Mouse (Mus musculus) urinary bladder, postnatal 14 days (tissue): Measurements from ENCODE around the gene Coq8a.

Source experiments
- DNase-seq: peaks from one replicate; pipeline ENCODE4 v3.0.0; 2021; ENCODE audit warnings: low spot score

Gene Coq8a

DNA sequence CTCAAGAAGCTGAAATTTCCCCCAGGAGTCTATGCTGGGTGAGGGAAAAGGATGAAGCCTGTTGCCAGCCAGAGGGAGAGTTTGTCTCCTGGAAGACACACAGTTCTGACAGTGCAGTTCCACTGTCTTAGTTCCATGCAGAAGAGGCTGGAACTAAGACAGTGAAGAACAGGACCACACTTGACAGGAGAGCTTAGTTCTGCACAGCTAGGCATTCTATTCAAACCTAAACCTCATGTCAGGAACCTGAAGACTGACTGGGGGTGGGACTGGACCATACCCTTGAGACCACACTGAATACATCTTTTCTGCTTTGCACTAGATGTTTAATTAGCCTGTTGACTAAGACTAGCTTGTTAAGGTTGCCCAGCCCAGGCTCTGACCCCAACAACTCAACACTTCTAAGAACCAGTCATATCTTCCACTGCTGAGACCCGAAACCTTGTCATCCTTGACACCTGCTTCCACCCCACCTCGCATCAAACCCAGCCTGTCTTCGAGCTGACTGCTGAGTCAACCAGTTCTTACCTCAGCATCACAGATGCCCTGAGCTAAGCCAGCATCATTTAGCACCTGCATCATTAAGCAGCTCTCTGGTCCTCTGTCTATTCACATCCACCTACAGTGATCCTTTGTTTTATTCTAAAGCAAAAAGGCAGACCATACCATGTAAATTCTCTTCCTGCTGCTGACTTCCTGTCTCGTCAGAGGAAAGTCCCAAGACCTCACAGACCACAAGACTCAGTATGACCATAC is at the start of gene Coq8a:
Gene Coq8a, minus strand, starts transcription at position 644 of the 756 bp plus-strand sequence.
- DNase-seq, result no peak

GRCm38 (mm10) chr1:180248593-180249146 is 49.3 kb upstream of the Coq8a start:
- DNase-seq, result no peak

DNA sequence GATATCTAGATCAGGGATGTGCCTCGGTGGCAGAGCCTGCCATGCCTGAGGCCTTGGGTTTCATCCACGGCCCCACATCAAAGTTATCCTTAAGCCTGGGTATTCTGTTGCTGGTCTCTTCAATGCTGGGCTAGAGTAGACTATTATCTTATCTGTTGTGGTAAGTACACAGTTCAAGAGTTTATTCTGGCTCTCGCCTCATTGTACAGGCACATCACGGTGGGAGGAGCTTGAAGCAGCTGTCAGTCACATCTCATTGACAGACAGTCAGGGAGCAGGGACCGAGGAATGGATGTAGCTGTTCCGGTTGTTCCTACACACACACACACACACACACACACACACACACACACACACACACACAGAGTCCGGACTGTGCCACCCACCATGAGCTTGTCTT is 48.5 kb upstream of the Coq8a start:
- DNase-seq, result no peak

- DNase-seq, result no peak
Measured at GRCm38 (mm10) chr1:180245741-180246507, 46.5 kb upstream of the Coq8a start.

DNA sequence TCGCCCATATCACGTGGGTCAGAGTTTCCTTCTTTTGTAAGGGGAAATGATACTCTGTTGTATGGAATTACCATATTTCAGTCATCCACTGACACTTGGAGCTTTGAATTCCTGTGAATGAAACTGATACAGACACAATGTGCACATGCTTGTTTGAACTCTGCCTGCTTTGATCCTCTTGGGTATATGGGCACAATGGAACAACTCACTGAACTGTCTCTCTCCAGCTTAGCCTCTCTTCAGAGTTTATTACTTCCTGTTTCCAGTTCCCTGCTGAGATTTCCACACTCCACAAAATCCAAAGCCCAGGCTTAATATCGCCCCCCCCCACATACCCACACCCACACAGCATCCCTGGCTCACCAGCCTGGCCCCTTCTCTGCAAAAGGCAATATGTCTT is 32.3 kb upstream of the Coq8a start:
- no peak for DNase-seq

DNA sequence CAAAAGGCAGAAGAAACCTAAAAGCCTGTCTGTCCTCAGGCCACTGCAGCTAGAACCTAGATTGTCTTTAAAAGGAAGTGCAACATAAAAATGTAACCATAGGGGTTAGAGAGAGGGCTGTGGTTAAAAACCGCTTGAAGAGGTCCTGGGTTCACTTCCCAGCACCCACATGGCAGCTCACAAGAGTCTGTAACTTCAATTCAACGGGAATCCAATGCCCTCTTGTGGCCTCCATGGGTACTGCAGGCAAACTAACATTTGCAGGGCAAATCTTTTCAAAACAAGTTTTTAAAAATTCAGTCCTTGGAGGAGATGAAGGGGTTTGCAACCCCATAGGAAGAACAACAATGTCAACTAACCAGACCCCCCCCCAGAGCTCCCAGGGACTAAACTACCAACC is 31.2 kb upstream of the Coq8a start:
- no peak for DNase-seq

DNA sequence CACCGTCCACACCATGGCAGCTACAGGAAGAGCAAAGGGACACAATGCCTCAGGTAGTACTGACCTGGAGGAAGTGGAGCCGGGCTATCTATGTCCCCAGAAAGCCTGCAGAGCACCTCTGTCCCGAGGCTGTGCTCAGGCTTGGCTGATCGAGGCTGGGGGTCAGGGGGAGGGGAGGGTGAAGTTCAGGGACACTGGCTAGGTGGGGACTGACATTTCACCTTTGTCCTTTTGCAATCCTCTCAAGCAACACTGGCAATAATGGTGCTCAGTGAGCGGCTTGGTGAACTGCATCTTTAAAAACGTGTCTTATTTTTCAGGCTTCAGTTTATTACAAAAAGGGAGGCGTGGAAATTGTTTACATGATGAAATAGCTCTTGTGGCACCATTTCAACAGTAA is 30.5 kb upstream of the Coq8a start:
- no peak for DNase-seq

DNA sequence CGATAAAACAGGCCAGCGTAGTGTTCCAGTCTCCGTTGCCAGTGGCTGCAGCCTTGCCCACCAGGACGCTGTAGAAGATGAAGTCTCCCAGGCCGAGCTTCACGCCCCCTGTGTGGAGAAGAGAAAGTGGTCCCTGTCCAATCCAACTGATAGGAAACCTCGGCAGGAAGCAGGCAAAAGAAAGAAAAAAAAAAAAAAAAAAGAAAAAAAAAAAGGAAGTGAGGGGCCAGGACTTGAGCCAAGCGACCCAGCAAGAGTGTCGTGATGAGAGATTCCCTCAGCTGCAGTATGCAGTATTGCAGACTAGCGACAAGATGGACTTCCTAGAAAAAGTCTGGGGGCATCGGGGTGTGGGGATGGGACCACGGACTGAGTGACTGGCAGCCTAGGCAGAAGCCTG is 29.5 kb upstream of the Coq8a start:
- DNase-seq, result no peak

- no peak for DNase-seq
Measured at GRCm38 (mm10) chr1:180226766-180227165, 27.4 kb upstream of the Coq8a start.

DNA sequence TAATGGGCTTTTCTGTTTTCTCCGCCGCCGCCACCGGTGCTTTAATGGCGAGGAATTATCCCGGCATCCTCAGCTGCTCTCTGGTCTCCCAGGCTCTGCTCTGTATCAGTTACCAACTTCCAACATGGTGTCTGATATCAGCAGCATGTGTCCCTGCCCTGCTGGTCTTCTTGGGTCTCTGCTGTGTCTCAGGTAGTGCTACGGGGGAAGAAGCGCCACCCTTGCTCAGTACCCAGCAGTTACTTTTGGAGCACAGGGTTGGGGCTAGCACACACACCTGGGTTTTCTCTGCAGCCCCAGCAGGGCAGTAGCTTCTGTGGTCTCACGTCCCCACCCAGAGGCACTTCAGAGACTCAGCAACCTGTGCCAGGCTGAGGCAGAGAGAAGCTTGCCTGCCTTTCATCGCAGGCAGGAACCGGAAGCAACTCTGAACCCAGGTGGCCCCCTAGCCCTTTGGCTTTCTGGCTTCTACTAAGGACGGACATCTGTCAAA is 26.9 kb upstream of the Coq8a start:
- no peak for DNase-seq

- DNase-seq, result peak; percentile 72
Measured at GRCm38 (mm10) chr1:180225500-180226220, 26.3 kb upstream of the Coq8a start.

GRCm38 (mm10) chr1:180222007-180222406 is 22.6 kb upstream of the Coq8a start:
- no peak for DNase-seq

DNA sequence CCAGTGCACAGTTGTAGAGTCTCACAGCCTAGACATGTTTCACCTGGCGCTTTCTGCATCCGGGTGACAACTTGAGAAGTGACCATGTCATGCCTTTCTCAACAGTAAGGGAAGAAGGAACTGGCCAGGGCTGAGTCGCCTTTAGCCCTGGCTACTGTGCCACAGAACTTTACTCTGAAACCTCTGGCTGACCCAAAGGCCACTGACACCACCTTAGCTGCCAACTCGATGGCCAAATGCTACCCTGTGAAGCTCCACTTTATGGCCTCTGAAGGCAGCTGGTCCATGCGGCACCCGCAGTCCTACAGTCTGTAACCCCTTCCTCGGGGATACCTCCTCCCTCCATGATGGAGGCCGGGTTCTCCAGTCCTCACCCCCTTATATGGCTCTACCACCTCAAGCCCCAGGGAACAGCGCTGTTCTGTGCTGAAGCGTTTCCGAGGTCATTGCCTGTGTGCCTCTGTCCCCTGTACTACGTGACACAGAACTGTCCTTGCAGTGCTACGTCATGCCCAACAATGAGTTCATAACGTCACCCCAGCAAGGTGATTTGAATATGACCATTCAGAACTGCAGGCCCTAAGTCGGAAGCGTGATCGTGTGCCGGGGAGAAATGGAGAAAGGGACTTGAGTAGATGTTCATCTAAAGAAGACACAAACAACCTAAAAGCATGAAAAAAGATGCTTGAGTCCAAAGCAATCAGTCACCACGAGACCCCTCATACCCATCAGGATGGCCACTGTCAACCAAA is 21.6 kb upstream of the Coq8a start:
- no peak for DNase-seq

GRCm38 (mm10) chr1:180216541-180217276 is 17.3 kb upstream of the Coq8a start:
- no peak for DNase-seq

DNA sequence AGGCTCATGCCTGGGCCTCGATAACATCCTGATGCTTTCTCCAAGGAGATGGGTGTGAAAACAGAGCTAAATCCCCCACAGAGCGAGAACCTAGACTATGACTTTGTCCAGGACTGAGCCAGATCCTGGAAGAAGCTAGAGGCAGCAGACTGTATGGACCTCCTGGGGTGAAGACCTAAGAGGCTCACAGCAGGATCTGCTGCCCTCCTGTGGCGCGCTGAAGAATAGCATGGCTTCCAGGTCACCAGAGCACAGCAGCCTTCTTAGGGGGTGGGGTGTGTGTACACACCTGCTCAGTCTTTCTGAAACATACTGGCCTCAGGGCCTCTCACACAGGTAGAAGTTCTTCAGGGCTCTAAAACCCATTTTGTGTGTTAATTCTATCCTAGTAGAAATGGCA is 15.6 kb upstream of the Coq8a start:
- DNase-seq, result peak; percentile 71

GRCm38 (mm10) chr1:180212911-180213310 is 13.5 kb upstream of the Coq8a start:
- no peak for DNase-seq

GRCm38 (mm10) chr1:180210781-180211271 is 11.4 kb upstream of the Coq8a start:
- no peak for DNase-seq

DNA sequence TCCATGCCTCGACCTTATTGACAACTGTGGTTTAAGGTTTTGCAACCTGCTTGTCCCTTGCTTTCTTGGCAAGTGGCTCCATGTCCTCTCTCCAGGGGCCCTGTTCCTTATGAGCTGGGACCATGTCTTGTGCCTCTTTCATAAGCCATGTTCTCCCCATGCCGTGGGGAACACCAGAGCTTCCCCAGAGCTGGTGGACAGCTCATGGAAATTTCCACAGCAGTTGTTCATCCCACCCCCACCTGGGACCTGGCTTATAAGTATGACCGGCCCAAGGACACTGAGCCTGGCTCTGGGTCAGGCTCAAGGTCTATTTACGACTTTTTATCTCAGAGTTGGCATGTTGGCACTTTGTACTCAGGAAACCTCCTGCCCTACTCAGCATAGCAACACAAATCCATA is 10.6 kb upstream of the Coq8a start:
- DNase-seq, result no peak

DNA sequence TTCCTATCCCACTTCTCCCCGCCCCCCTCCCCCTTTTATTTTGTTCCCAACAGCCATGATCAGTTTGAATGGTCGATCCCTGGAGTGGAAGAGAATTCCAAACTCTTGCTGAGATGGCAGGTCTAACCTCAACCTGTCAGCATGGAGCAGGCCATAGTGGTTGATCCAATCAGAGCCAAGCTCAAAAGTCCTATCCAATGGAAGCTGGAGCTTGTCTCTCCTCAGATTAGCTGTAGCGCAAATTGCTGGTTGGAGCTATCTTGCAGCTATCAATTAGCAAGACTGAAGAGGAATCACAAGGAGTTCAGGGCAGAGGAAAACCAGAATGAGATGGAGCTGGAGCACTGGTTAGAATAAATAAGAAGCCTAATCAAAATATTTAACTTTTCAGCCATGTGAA is 9.0 kb upstream of the Coq8a start:
- no peak for DNase-seq

GRCm38 (mm10) chr1:180200722-180201121 is 1.3 kb upstream of the Coq8a start:
- DNase-seq, result no peak

- no peak for DNase-seq
Measured at GRCm38 (mm10) chr1:180199715-180200050, 281 bp upstream of the Coq8a start.
